In genomic region chr4:57686736-57687135, GRCm38 (mm10) we compare ENCODE assay signal across 25 mouse cellular contexts. TPM values are rescaled to one million over a fixed set of nuclear protein-coding genes. Genes with fewer than 3 reads are reported as not detected.
A peak's percentile ranks its signal among the peaks of the same experiment; 100 is the strongest.
DNase-seq lines count a peak whose midpoint lies in the region; ATAC-seq and TF ChIP-seq lines count a peak whose summit lies in the region.
"Had no signal": no experiment of that assay in that cellular context is flagged by ENCODE, and none has a peak within 500 bp of the region (broad histone marks: within the 10 kb centered on the region; RNA-seq: fewer than 3 reads in every experiment).

No protein-coding gene starts in this region.

- peaks cover 42% of the 10 kb centered on the region for H3K36me3 ChIP-seq in heart, embryonic 10.5 days
- H3K36me3 ChIP-seq in ES-E14 (ENCODE audit: control insufficient read depth, insufficient read depth, low read length, poor library complexity, severe bottlenecking): no peaks in the 10 kb centered on the region
- H3K36me3 ChIP-seq in limb, embryonic 12.5 days: peaks cover 22% of the 10 kb centered on the region
- H3K36me3 ChIP-seq: forebrain, embryonic 10.5 days; hindbrain, embryonic 12.5 days had no signal

- H3K9ac ChIP-seq in ES-E14 (ENCODE audit: insufficient read depth, low read depth, low read length, poor library complexity, severe bottlenecking): no peak overlapping the region; the same call in 1 of the 2 replicates
- no peak overlapping the region for H3K9ac ChIP-seq in limb, embryonic 12.5 days (replicated peaks)
- H3K9ac ChIP-seq: forebrain, embryonic 13.5 days; heart, embryonic 12.5 days; heart, embryonic 15.5 days; hindbrain, embryonic 12.5 days; hindbrain, embryonic 15.5 days had no signal

- no peak overlapping the region for H3K27ac ChIP-seq in heart, embryonic 10.5 days
- peak overlapping the region; percentile 45; the same call in 1 of the 2 replicates for H3K27ac ChIP-seq in ES-E14 (ENCODE audit: insufficient read depth, low read depth, low read length, poor library complexity, severe bottlenecking)
- no peak overlapping the region for H3K27ac ChIP-seq in limb, embryonic 12.5 days
- H3K27ac ChIP-seq: forebrain, embryonic 10.5 days; forebrain, embryonic 13.5 days; heart, embryonic 15.5 days; hindbrain, embryonic 12.5 days; hindbrain, embryonic 15.5 days had no signal

- no peaks in the 10 kb centered on the region for H3K9me3 ChIP-seq in heart, embryonic 10.5 days
- no peaks in the 10 kb centered on the region for H3K9me3 ChIP-seq in ES-E14 (ENCODE audit: control insufficient read depth, insufficient read depth, low read depth, low read length)
- no peaks in the 10 kb centered on the region for H3K9me3 ChIP-seq in limb, embryonic 12.5 days
- H3K9me3 ChIP-seq: forebrain, embryonic 10.5 days; forebrain, embryonic 13.5 days; heart, embryonic 12.5 days; heart, embryonic 15.5 days; hindbrain, embryonic 12.5 days; hindbrain, embryonic 15.5 days had no signal

- intact Hi-C loops in heart, postnatal 14 days (cut with DNase I): no loop called here

- H3K4me2 ChIP-seq in limb, embryonic 12.5 days: no peak overlapping the region
- H3K4me2 ChIP-seq: forebrain, embryonic 13.5 days; heart, embryonic 12.5 days; heart, embryonic 15.5 days; hindbrain, embryonic 12.5 days; hindbrain, embryonic 15.5 days had no signal

- peaks cover 39% of the 10 kb centered on the region for H3K4me1 ChIP-seq in heart, embryonic 10.5 days
- H3K4me1 ChIP-seq in ES-E14 (ENCODE audit: control insufficient read depth in 2 of 2, insufficient read depth in 2 of 2, low read length in 2 of 2, poor library complexity in 1 of 2): peaks cover 27 to 37% of the 10 kb centered on the region in 2 experiments
- H3K4me1 ChIP-seq in limb, embryonic 12.5 days (replicated peaks): peaks cover 38% of the 10 kb centered on the region
- H3K4me1 ChIP-seq: hindbrain, embryonic 15.5 days had no signal

- 62% methylated on average over 3 of the region's 3 CpGs for WGBS in heart, embryonic 10.5 days
- WGBS in limb, embryonic 12.5 days: 67% methylated on average over 3 of the region's 3 CpGs

- in situ Hi-C loops in ES-E14 (cut with MboI; ENCODE audit: low sequenced_read_pairs in 2 of 2, unreplicated experiment in 2 of 2): no loop called here

- DNase-seq in heart, embryonic 10.5 days (ENCODE audit: low spot score): peak; percentile 68
- DNase-seq in heart, postnatal 14 days: no peak
- DNase-seq in ES-E14 (ENCODE audit: low read depth, low spot score): no peak
- no peak for DNase-seq in layer of hippocampus, postnatal 10 days (ENCODE audit: low spot score in 2 of 2)
- no peak for DNase-seq in right cerebral cortex, postnatal 10 days (ENCODE audit: low spot score in 2 of 2)
- DNase-seq: adrenal gland, adult 2 months; adrenal gland, postnatal 14 days; B cell, adult 2 months; cerebellum, adult 11 months; cerebellum, adult 8-10 months; cerebellum, postnatal 10 days; cerebellum, postnatal 36 days; gastrocnemius, postnatal 10 days; gastrocnemius, postnatal 36 days had no signal

- H3K4me3 ChIP-seq in heart, embryonic 10.5 days: no peak overlapping the region
- H3K4me3 ChIP-seq in ES-E14 (ENCODE audit: insufficient read depth in 1 of 2, low read depth in 1 of 2, low read length in 2 of 2, poor library complexity in 1 of 2, severe bottlenecking in 1 of 2): no peak overlapping the region; a peak in 1 of 4 replicates
- H3K4me3 ChIP-seq in limb, embryonic 12.5 days (replicated peaks): no peak overlapping the region
- H3K4me3 ChIP-seq: forebrain, embryonic 10.5 days; forebrain, embryonic 13.5 days; heart, embryonic 12.5 days; heart, embryonic 15.5 days; hindbrain, embryonic 12.5 days; hindbrain, embryonic 15.5 days had no signal

- ATAC-seq in limb, embryonic 12.5 days (ENCODE audit: insufficient number of reproducible peaks, insufficient read depth, low FRiP score, low TSS enrichment, low read depth): peak; percentile 47; the same call in 1 of the 2 replicates
- ATAC-seq: forebrain, embryonic 13.5 days; forebrain, embryonic 16.5 days; intestine, postnatal 0 days had no signal

- no peaks in the 10 kb centered on the region for H3K27me3 ChIP-seq in heart, embryonic 10.5 days (ENCODE audit: insufficient read depth, poor library complexity, severe bottlenecking)
- no peaks in the 10 kb centered on the region for H3K27me3 ChIP-seq in limb, embryonic 12.5 days
- H3K27me3 ChIP-seq: CH12.LX; heart, embryonic 12.5 days; heart, embryonic 15.5 days; hindbrain, embryonic 12.5 days; hindbrain, embryonic 15.5 days had no signal

TF ChIP-seq in ES-E14, 5 proteins besides CTCF, POLR2A, EP300 and RAD21:
- TF ChIP-seq HCFC1 (IDR thresholded peaks at IDR 0.05; ENCODE audit: borderline replicate concordance, insufficient read depth, low read length) (no peak), ZNF384 (IDR thresholded peaks at IDR 0.05; ENCODE audit: low read depth, low read length) (no peak), MAFK (IDR thresholded peaks at IDR 0.05; ENCODE audit: insufficient read depth, low read depth, low read length) (no peak), ZC3H11A (IDR thresholded peaks at IDR 0.05; ENCODE audit: borderline replicate concordance, low read depth, low read length) (no peak), CHD2 (IDR thresholded peaks at IDR 0.05; ENCODE audit: low read depth, low read length) (no peak)

RNA-seq across cellular contexts. Expression of gene Akap2, which starts 30.7 kb away (rescaled TPM):
- 30.1 and 39.6 TPM in 2 replicates for polyA plus RNA-seq in heart, embryonic 10.5 days (2016; fragmentation: Nextera tagmentation; extraction: Ambion mirVana)
- total RNA-seq in heart, postnatal 14 days (2021): 100 to 1,000 TPM; 110 to 116 TPM
- 29.0 and 35.7 TPM in 2 replicates for total RNA-seq in ES-E14 (2012; rRNA removed)
- 25.4 and 32.0 TPM in 2 replicates for polyA plus RNA-seq in limb, embryonic 12.5 days (2016; fragmentation: Nextera tagmentation; extraction: Ambion mirVana)
- total RNA-seq in layer of hippocampus, postnatal 10 days (2021): 10 to 100 TPM; 36.8 to 40.9 TPM
- total RNA-seq: granulocyte monocyte progenitor cell, adult 5-6 weeks had no signal
